Mouse (Mus musculus) forebrain, embryonic 11.5 days (tissue): ENCODE data around the gene Olfr275. TPM values are rescaled to one million over a fixed set of nuclear protein-coding genes. Genes with fewer than 3 reads are reported as not detected.
"Not testable (repeated sequence)": the region's sequence is repeated elsewhere in the genome, so short reads cannot be mapped to it uniquely, and the experiment has no call there.

Experiments used
- ATAC-seq: fragments of 200-750 bp; cut with Nextera tagmentation; replicated peaks from 2 replicates; pipeline ENCODE4 v1.8.0; 2017; ENCODE audit warnings: moderate TSS enrichment; ENCODE audit not compliant: low FRiP score
- DNase-seq: peaks from one replicate; pipeline ENCODE4 v3.0.0-alpha.2; 2017; ENCODE audit warnings: low spot score
- H3K27ac ChIP-seq: fragments of 300-500 bp; sonication (generic); 2 replicates; pipeline ENCODE4 v1.5.1; 2014; ENCODE audit warnings: low read depth, low read length
- H3K27me3 ChIP-seq: fragments of 300-500 bp; sonication (generic); 2 replicates; pipeline ENCODE4 v1.6.1; 2014; ENCODE audit warnings: mild to moderate bottlenecking, low read length, mixed read lengths; ENCODE audit not compliant: control insufficient read depth, insufficient read depth
- H3K36me3 ChIP-seq: fragments of 300-500 bp; sonication (generic); 2 replicates; pipeline ENCODE4 v1.6.1; 2014; ENCODE audit warnings: mild to moderate bottlenecking, low read length, moderate library complexity, mixed read lengths; ENCODE audit not compliant: control insufficient read depth, insufficient read depth
- H3K4me1 ChIP-seq: fragments of 300-500 bp; sonication (generic); replicated peaks from 2 replicates; pipeline ENCODE4 v1.6.1; 2014; ENCODE audit warnings: low read length, mixed read lengths; ENCODE audit not compliant: control insufficient read depth, insufficient read depth
- H3K4me2 ChIP-seq: fragments of 300-500 bp; sonication (generic); 2 replicates; pipeline ENCODE4 v1.6.1; 2014; ENCODE audit warnings: low read depth, mild to moderate bottlenecking, low read length, moderate library complexity, mixed read lengths; ENCODE audit not compliant: severe bottlenecking
- H3K4me3 ChIP-seq: fragments of 300-500 bp; sonication (generic); 2 replicates; pipeline ENCODE4 v1.5.1; 2014; ENCODE audit warnings: low read depth, low read length
- H3K9ac ChIP-seq: fragments of 300-500 bp; sonication (generic); 2 replicates; pipeline ENCODE4 v1.6.1; 2014; ENCODE audit warnings: low read length
- H3K9me3 ChIP-seq: fragments of 300-500 bp; sonication (generic); 2 replicates; pipeline ENCODE4 v1.6.1; 2016; ENCODE audit warnings: low read length, mixed read lengths; ENCODE audit not compliant: control insufficient read depth
- WGBS: fragments of 180-500 bp; shearing (Covaris S2); extraction: QIAGEN DNeasy Blood & Tissue Kit; methylation state at CpG from one replicate; pipeline ENCODE4 v1.1.7; 2014; 5-methylcytosine and 5-hydroxymethylcytosine counted together
- polyA plus RNA-seq: library from polyadenylated mRNA; unstranded; fragments of >200 nt; fragmentation: Nextera tagmentation; extraction: Ambion mirVana; gene quantifications from 2 replicates; pipeline ENCODE4 v1.2.1, GENCODE M21; 2014

Gene Olfr275
- not detected in 2 replicates for polyA plus RNA-seq

GRCm38 (mm10) chr4:52814304-52814703 lies at the start of gene Olfr275:
TSS of gene Olfr275 (plus strand) at chr4:52814604.
- Histone ChIP-seq H3K4me3 (no peak within 1 kb of the TSS), H3K27me3 (no peaks in the 10 kb centered on the region), H3K4me1 (no peaks in the 10 kb centered on the region), H3K27ac (no peak within 1 kb of the TSS), H3K9me3 (no peaks in the 10 kb centered on the region), H3K36me3 (no peaks in the 10 kb centered on the region), H3K4me2 (no peak within 1 kb of the TSS), H3K9ac (no peak within 1 kb of the TSS)
- DNase-seq, result no peak
- WGBS, result 88% methylated on average over 2 of the region's 2 CpGs
- ATAC-seq, result no peak

- Histone ChIP-seq H3K27me3 (no peaks in the 10 kb centered on the region), H3K4me2 (no peak overlapping the region), H3K36me3 (no peaks in the 10 kb centered on the region), H3K27ac (no peak overlapping the region), H3K9ac (no peak overlapping the region), H3K9me3 (no peaks in the 10 kb centered on the region), H3K4me1 (no peaks in the 10 kb centered on the region), H3K4me3 (no peak overlapping the region)
- no peak for ATAC-seq
- DNase-seq, result no peak
- WGBS, result 91% methylated on average over 6 of the region's 6 CpGs
These were observed 48.8 kb upstream of the Olfr275 start for GRCm38 (mm10) chr4:52765612-52766011.

DNA sequence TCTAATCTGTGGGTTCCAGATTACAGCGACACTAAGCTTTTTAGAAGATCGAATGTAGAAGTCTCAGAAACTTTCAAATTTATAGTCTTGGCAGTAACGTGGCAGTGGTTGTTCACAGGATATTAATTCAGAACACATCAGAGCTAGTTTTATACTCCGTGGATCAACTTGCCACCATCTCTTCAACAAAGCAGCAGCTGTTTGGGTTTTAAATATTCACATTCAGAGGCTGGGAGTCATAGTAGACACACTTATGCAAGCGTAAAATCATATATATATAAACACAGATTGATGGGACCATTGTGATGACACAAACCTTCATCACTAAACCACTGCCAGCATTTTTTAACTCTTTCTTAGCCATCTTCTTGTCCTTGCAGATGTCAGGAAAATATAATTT lies 42.2 kb upstream of the Olfr275 start:
- Histone ChIP-seq H3K9me3 (no peaks in the 10 kb centered on the region), H3K4me2 (no peak overlapping the region), H3K4me3 (no peak overlapping the region), H3K4me1 (no peaks in the 10 kb centered on the region), H3K27ac (no peak overlapping the region), H3K27me3 (no peaks in the 10 kb centered on the region), H3K36me3 (no peaks in the 10 kb centered on the region), H3K9ac (no peak overlapping the region)
- DNase-seq (no peak), ATAC-seq (no peak)
- WGBS, result 87% methylated on average over 5 of the region's 5 CpGs

GRCm38 (mm10) chr4:52800013-52800412 lies 14.4 kb upstream of the Olfr275 start:
- H3K4me2 ChIP-seq, result no peak overlapping the region
- no peak overlapping the region for H3K9ac ChIP-seq
- no peaks in the 10 kb centered on the region for H3K9me3 ChIP-seq
- no peak overlapping the region for H3K4me3 ChIP-seq
- WGBS, result 88% methylated on average over 3 of the region's 3 CpGs
- H3K4me1 ChIP-seq, result no peaks in the 10 kb centered on the region
- DNase-seq (no peak), ATAC-seq (no peak)
- no peaks in the 10 kb centered on the region for H3K27me3 ChIP-seq
- H3K27ac ChIP-seq, result no peak overlapping the region
- H3K36me3 ChIP-seq, result no peaks in the 10 kb centered on the region

- DNase-seq (no peak), ATAC-seq (no peak)
- H3K36me3 ChIP-seq, result no peaks in the 10 kb centered on the region
- H3K4me3 ChIP-seq, result no peak overlapping the region
- WGBS, result 46% methylated on average over 2 of the region's 2 CpGs
- H3K4me2 ChIP-seq, result no peak overlapping the region
- no peaks in the 10 kb centered on the region for H3K27me3 ChIP-seq
- H3K9ac ChIP-seq, result no peak overlapping the region
- H3K4me1 ChIP-seq, result no peaks in the 10 kb centered on the region
- no peak overlapping the region for H3K27ac ChIP-seq
- no peaks in the 10 kb centered on the region for H3K9me3 ChIP-seq
These were observed 2.5 kb upstream of the Olfr275 start for GRCm38 (mm10) chr4:52811871-52812270.

- Histone ChIP-seq H3K9ac (no peak overlapping the region), H3K4me1 (no peaks in the 10 kb centered on the region), H3K4me3 (no peak overlapping the region), H3K4me2 (no peak overlapping the region), H3K9me3 (no peaks in the 10 kb centered on the region), H3K36me3 (no peaks in the 10 kb centered on the region), H3K27ac (no peak overlapping the region), H3K27me3 (no peaks in the 10 kb centered on the region)
- DNase-seq (no peak), ATAC-seq (no peak)
- 96% methylated on average over 11 of the region's 11 CpGs for WGBS
These were observed 7.0 kb downstream of the Olfr275 start for GRCm38 (mm10) chr4:52821375-52821774.

- not testable (repeated sequence) for H3K9me3 ChIP-seq, ATAC-seq, DNase-seq, H3K4me2 ChIP-seq, H3K4me3 ChIP-seq, H3K27me3 ChIP-seq, H3K27ac ChIP-seq, H3K4me1 ChIP-seq, H3K36me3 ChIP-seq, H3K9ac ChIP-seq
- WGBS, result 46% methylated on average over 1 of the region's 1 CpGs
These were observed 31.0 kb downstream of the Olfr275 start for GRCm38 (mm10) chr4:52845411-52845810.

DNA sequence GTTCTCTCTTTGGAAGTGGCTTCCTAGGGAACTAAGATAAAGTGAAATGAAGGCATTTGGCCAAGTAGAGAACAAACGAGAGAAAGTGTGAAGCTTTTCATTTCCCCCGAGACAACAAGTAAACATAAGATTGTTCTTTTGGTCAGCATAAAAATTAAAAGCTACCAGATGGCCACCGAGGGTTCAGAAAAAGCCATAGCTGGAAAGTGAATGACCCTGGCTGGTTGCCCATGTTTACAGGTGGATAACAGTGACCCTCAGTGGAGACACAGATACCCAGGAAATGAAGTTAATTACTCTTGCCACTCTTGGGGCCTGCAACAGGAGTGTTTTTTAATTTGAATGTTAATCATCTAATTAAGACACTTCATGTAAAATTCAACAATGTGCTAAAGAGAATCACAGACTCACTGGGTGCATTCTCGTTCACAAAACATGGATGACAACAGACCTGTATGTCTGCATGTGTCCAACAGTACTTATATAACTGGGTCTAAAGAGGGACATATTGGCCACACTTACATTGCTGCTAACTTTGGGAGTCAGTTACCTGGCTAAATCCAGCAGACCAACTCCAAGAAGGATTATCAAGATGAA lies 34.7 kb downstream of the Olfr275 start:
- H3K4me1 ChIP-seq, result no peaks in the 10 kb centered on the region
- ATAC-seq (no peak), DNase-seq (no peak)
- H3K9me3 ChIP-seq, result no peaks in the 10 kb centered on the region
- H3K36me3 ChIP-seq, result no peaks in the 10 kb centered on the region
- H3K4me3 ChIP-seq, result no peak overlapping the region
- no peaks in the 10 kb centered on the region for H3K27me3 ChIP-seq
- WGBS, result 71% methylated on average over 4 of the region's 4 CpGs
- no peak overlapping the region for H3K9ac ChIP-seq
- no peak overlapping the region for H3K27ac ChIP-seq
- no peak overlapping the region for H3K4me2 ChIP-seq

GRCm38 (mm10) chr4:52849672-52850071 lies 35.3 kb downstream of the Olfr275 start:
- no peak for DNase-seq

More at GRCm38 (mm10) chr4:52849672-52850071, 35.3 kb downstream of the Olfr275 start:
- Histone ChIP-seq H3K4me2 (no peak overlapping the region), H3K27me3 (no peaks in the 10 kb centered on the region), H3K9me3 (no peaks in the 10 kb centered on the region), H3K4me1 (no peaks in the 10 kb centered on the region), H3K27ac (no peak overlapping the region), H3K9ac (no peak overlapping the region), H3K36me3 (no peaks in the 10 kb centered on the region), H3K4me3 (no peak overlapping the region)
- WGBS, result 88% methylated on average over 5 of the region's 5 CpGs
- no peak for ATAC-seq
